Mouse (Mus musculus): Measurements from ENCODE around the gene Esrrg.

The Esrrg gene

DNA sequence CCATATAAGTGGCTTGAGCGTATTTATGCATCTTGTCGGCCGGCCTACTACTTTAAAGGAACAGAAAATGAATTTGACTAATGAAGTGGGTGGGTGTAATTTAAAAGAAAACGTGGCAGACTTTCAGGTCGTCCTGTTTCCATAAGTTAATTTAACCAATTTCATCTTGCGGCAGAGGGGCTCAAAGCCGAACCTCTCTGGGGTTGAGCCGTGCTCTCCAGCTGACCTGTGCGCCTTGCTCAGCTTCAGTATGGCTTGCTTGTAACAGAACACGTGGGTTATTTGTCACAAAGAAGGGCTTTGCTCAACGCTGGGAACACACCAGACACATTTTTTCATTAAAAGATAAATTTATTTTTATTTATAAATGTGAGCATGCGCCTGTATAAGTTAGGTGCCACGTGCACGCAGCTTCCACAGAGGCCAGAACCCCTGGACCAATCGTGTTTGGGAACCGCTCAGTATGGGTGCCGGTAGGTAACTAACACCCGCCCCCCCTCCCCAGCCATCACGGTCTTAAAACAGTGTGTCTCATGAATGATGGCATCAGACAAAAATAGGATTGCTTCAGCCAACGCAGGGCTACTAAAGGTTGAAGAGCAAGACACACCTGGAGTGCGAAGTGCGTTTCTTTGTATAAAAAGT lies 546.7 kb downstream of the Esrrg start:
- no peak for DNase-seq (ENCODE audit: low read depth)

DNA sequence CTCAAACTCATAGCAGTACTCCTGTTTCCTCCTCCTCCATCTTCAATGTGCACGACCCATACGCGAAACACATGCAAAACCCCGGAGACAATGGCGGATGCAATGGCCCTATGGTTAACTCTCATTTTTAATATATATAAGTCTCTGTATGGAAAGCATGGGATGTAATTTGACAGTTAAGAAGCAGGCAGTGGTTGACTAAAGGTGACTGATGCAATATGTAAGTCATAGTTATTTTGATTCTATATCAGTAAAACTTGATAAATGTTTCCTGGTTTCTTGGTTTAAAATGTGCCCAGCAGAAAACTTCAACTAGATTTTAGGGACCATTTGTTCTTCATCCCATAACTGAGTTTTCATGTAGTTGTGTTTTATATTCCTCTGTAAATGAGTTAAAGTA lies 547.9 kb downstream of the Esrrg start:
- DNase-seq (ENCODE audit: low read depth), result no peak

- no peak for DNase-seq (ENCODE audit: low read depth)
Observed at GRCm38 (mm10) chr1:188157237-188157955, 548.8 kb downstream of the Esrrg start.

- no peak for DNase-seq (ENCODE audit: low read depth)
Observed at GRCm38 (mm10) chr1:188158675-188159074, 550.1 kb downstream of the Esrrg start.

DNA sequence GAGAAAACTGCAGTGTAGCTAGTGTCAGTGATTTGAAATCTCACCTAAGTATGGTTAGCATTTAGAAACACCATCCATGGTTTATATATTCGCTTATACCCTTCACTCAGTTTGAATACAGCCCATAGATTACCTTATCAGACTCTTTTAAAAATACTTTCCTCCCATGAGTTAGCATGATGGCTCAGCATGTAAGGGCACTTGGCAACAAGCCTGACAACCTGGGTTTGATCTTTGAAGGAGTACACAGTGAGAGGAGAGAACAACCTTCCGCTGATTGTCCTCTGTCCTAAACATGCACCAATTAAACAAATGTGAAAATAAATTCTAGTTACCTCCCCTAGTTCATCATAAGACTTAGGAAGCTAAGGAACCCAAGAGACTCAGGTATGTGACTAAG lies 550.5 kb downstream of the Esrrg start:
- DNase-seq (ENCODE audit: low read depth), result no peak

GRCm38 (mm10) chr1:188163058-188163457 lies 554.5 kb downstream of the Esrrg start:
- DNase-seq (ENCODE audit: low read depth), result no peak

GRCm38 (mm10) chr1:188164251-188164650 lies 555.7 kb downstream of the Esrrg start:
- no peak for DNase-seq (ENCODE audit: low read depth)

GRCm38 (mm10) chr1:188173859-188174258 lies 565.3 kb downstream of the Esrrg start:
- DNase-seq (ENCODE audit: low read depth), result no peak

GRCm38 (mm10) chr1:188182951-188183350 lies 574.4 kb downstream of the Esrrg start:
- DNase-seq (ENCODE audit: low read depth), result no peak

DNA sequence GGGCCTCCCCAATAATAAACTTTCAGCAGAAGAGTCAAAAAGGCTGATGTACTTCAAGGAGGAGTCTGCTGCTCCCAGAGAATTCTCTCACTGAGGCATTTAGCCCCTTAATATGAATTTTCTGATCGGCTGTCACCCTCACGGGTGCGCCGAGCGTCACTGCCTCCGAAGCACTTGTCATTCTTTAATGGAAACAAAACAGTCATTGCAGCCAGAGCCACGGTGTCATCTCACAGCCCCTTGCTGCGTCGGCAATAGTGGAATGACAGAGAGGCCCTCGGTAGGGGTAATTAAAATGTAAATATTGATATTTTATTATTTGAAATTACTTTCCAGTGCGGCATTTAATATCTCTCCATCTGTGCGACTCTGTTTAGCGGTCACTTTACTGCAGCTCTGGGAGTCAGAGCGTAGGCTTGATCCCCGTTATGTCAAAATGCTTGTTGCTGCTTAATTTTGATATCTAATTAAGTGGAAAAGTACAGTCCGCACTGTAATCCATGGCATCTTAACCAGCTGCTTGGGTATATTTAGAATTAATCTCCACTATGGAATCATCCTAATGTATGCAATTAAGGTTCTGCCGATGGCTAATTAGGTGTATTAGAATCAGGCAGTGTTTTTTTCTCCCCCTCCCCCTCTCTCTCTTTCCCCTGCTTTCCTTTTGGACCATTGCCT lies 578.0 kb downstream of the Esrrg start:
- no peak for DNase-seq (ENCODE audit: low read depth)

DNA sequence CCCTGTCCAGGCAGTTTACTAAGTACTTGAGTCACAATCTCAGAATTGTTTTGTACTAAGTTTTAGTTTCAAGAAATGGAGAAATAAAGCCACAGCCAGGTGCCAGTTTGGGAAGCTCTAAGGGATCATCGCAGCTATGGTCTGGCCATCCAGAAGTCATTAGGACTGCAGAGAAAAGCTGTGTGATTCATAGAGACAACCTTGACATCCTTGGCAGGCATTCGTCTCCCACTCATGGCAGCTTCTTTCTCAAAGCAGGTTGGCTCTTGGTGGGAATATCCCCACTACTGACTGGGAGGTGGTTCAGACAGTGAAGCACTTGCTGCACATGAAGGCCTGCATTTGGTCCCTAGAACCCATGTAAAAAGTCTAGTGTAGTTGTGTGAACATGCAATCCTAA lies 584.4 kb downstream of the Esrrg start:
- no peak for DNase-seq (ENCODE audit: low read depth)

- no peak for DNase-seq (ENCODE audit: low read depth)
Observed at GRCm38 (mm10) chr1:188207421-188207820, 598.8 kb downstream of the Esrrg start.

- no peak for DNase-seq (ENCODE audit: low read depth)
Observed at GRCm38 (mm10) chr1:188209025-188209424, 600.4 kb downstream of the Esrrg start.

GRCm38 (mm10) chr1:188214885-188215611 lies 606.5 kb downstream of the Esrrg start:
- DNase-seq (ENCODE audit: low read depth), result no peak

- DNase-seq (ENCODE audit: low read depth), result no peak
Observed at GRCm38 (mm10) chr1:188221226-188221792, 612.7 kb downstream of the Esrrg start.

GRCm38 (mm10) chr1:188233036-188233724 lies 624.6 kb downstream of the Esrrg start:
- no peak for DNase-seq (ENCODE audit: low read depth)

DNA sequence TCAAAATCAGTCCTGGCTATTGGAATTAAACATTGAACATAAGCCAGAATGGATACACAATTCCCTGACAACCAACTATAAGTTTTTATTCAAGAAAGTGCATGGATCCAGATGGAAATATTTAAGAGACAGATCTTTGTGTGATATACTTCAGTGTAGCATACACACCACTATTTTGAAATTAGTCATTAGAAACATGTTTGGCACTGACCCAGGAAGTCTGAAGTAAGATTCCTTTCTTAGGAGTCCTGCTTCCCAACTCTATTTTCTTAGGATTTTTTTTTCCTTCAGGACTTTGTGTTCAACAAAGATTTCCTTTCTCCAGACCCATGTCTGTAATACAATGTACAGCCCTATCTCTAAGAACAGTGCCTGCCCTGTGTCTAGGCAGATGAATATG lies 630.0 kb downstream of the Esrrg start:
- DNase-seq (ENCODE audit: low read depth), result no peak

GRCm38 (mm10) chr1:188241766-188242165 lies 633.2 kb downstream of the Esrrg start:
- DNase-seq (ENCODE audit: low read depth), result no peak

- DNase-seq (ENCODE audit: low read depth), result no peak
Observed at GRCm38 (mm10) chr1:188257500-188257899, 648.9 kb downstream of the Esrrg start.

GRCm38 (mm10) chr1:188260259-188261107 lies 651.9 kb downstream of the Esrrg start:
- no peak for DNase-seq (ENCODE audit: low read depth)
